Mouse (Mus musculus): ENCODE data around the gene Slc17a5.

DNA sequence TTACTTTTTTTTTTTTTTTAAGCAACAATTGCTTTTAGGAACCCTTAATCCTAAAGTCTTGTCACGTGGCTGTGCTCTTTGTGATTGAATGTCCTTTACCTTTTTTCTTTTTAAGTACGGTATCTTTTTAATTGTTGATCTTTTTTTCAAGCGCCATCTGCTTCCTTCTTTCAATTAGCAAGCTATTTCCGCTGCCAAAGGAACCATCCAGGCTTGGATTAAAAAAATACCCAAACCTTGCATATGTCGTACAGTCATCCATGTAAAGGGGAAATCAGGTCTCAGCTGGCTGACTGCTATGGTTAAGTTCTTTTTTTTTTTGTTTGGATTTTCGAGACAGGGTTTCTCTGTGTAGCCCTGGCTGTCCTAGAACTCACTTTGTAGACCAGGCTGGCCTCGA lies 94.7 kb downstream of the Slc17a5 start:
- TF ChIP-seq CTCF (IDR thresholded peaks at IDR 0.05; ENCODE audit: low read depth) (no peak), EP300 (optimal IDR thresholded peaks at IDR 0.05) (no peak)

Data from stomach, postnatal 0 days (tissue).